Mouse (Mus musculus) forebrain, embryonic 11.5 days (tissue): ENCODE results near the gene Add3. TPM values are rescaled to one million over a fixed set of nuclear protein-coding genes. Genes with fewer than 3 reads are reported as not detected.
"Not testable (repeated sequence)": the region's sequence is repeated elsewhere in the genome, so short reads cannot be mapped to it uniquely, and the experiment has no call there.

Source experiments
- ATAC-seq: fragments of 200-750 bp; cut with Nextera tagmentation; replicated peaks from 2 replicates; pipeline ENCODE4 v1.8.0; 2017; ENCODE audit warnings: moderate TSS enrichment; ENCODE audit not compliant: low FRiP score
- DNase-seq: peaks from one replicate; pipeline ENCODE4 v3.0.0-alpha.2; 2017; ENCODE audit warnings: low spot score
- H3K27ac ChIP-seq: fragments of 300-500 bp; sonication (generic); 2 replicates; pipeline ENCODE4 v1.5.1; 2014; ENCODE audit warnings: low read depth, low read length
- H3K27me3 ChIP-seq: fragments of 300-500 bp; sonication (generic); 2 replicates; pipeline ENCODE4 v1.6.1; 2014; ENCODE audit warnings: mild to moderate bottlenecking, low read length, mixed read lengths; ENCODE audit not compliant: control insufficient read depth, insufficient read depth
- H3K36me3 ChIP-seq: fragments of 300-500 bp; sonication (generic); 2 replicates; pipeline ENCODE4 v1.6.1; 2014; ENCODE audit warnings: mild to moderate bottlenecking, low read length, moderate library complexity, mixed read lengths; ENCODE audit not compliant: control insufficient read depth, insufficient read depth
- H3K4me1 ChIP-seq: fragments of 300-500 bp; sonication (generic); replicated peaks from 2 replicates; pipeline ENCODE4 v1.6.1; 2014; ENCODE audit warnings: low read length, mixed read lengths; ENCODE audit not compliant: control insufficient read depth, insufficient read depth
- H3K4me2 ChIP-seq: fragments of 300-500 bp; sonication (generic); 2 replicates; pipeline ENCODE4 v1.6.1; 2014; ENCODE audit warnings: low read depth, mild to moderate bottlenecking, low read length, moderate library complexity, mixed read lengths; ENCODE audit not compliant: severe bottlenecking
- H3K4me3 ChIP-seq: fragments of 300-500 bp; sonication (generic); 2 replicates; pipeline ENCODE4 v1.5.1; 2014; ENCODE audit warnings: low read depth, low read length
- H3K9ac ChIP-seq: fragments of 300-500 bp; sonication (generic); 2 replicates; pipeline ENCODE4 v1.6.1; 2014; ENCODE audit warnings: low read length
- H3K9me3 ChIP-seq: fragments of 300-500 bp; sonication (generic); 2 replicates; pipeline ENCODE4 v1.6.1; 2016; ENCODE audit warnings: low read length, mixed read lengths; ENCODE audit not compliant: control insufficient read depth
- WGBS: fragments of 180-500 bp; shearing (Covaris S2); extraction: QIAGEN DNeasy Blood & Tissue Kit; methylation state at CpG from one replicate; pipeline ENCODE4 v1.1.7; 2014; 5-methylcytosine and 5-hydroxymethylcytosine counted together
- polyA plus RNA-seq: library from polyadenylated mRNA; unstranded; fragments of >200 nt; fragmentation: Nextera tagmentation; extraction: Ambion mirVana; gene quantifications from 2 replicates; pipeline ENCODE4 v1.2.1, GENCODE M21; 2014

The Add3 gene
- polyA plus RNA-seq, 1 experiment from 2014 or later, result 61.5 TPM

DNA sequence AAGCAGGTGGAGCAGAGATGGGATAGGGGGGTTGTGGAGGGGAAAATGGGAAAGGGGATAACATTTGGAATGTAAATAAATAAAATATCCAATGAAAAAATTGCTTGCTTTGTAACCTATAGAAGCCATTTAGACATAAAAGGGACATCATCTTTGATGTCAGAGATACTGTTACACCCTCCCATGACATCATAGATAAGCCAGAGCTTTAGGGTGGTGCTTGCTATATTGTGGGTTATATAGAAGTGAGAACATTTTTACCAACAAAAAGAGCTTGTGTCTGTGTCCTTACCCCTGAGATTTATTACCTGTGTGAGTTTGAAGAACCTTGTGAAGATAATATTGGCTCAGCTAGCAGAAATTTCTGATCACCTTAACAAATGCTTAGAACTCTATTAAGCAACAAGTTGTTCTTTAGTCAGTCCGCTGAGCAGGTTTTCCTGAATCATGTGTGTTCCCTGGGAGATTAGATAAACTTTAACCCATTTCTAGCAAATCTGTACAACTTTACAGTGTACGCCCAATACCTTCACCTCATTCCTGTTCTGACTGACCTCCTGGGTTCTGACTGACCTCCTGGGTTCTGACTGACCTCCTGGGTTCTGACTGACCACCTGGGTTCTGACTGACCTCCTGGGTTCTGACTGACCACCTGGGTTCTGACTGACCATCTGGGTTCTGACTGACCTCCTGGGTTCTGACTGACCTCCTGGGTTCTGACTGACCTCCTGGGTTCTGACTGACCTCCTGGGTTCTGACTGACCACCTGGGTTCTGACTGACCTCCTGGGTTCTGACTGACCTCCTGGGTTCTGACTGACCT, 85.2 kb downstream of the Add3 start:
- 88% methylated on average over 2 of the region's 2 CpGs for WGBS
- not testable (repeated sequence) for H3K27ac ChIP-seq, ATAC-seq, H3K4me3 ChIP-seq, H3K36me3 ChIP-seq, H3K9ac ChIP-seq, H3K4me1 ChIP-seq, DNase-seq, H3K4me2 ChIP-seq, H3K9me3 ChIP-seq, H3K27me3 ChIP-seq

DNA sequence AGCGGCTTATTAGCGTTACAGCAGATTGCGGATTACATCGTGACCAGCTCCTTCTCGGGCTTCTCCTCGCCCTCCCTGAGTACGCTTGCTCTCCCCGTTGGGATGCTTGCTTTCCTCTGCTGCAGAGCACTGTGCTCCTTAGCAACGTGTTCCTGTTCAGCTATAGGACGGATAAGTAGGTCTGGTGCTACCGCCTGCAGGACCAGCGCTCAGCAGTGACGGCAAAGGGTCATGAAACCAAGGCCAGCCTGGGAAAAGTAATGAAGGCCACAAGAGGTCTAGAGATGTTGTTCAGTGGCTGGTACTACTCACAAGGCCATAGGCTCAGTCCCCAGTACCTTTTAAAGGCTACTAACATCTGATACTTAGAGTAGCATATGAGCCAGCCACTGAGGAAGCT, 86.4 kb downstream of the Add3 start:
- H3K27ac ChIP-seq, result no peak overlapping the region
- no peak for ATAC-seq
- no peak overlapping the region for H3K4me3 ChIP-seq
- no peaks in the 10 kb centered on the region for H3K27me3 ChIP-seq
- H3K36me3 ChIP-seq, result no peaks in the 10 kb centered on the region; the same call in 1 of the 2 replicates
- H3K9me3 ChIP-seq, result no peaks in the 10 kb centered on the region
- 87% methylated on average over 13 of the region's 13 CpGs for WGBS
- H3K4me2 ChIP-seq, result no peak overlapping the region
- DNase-seq, result no peak
- H3K9ac ChIP-seq, result no peak overlapping the region
- H3K4me1 ChIP-seq, result no peaks in the 10 kb centered on the region

DNA sequence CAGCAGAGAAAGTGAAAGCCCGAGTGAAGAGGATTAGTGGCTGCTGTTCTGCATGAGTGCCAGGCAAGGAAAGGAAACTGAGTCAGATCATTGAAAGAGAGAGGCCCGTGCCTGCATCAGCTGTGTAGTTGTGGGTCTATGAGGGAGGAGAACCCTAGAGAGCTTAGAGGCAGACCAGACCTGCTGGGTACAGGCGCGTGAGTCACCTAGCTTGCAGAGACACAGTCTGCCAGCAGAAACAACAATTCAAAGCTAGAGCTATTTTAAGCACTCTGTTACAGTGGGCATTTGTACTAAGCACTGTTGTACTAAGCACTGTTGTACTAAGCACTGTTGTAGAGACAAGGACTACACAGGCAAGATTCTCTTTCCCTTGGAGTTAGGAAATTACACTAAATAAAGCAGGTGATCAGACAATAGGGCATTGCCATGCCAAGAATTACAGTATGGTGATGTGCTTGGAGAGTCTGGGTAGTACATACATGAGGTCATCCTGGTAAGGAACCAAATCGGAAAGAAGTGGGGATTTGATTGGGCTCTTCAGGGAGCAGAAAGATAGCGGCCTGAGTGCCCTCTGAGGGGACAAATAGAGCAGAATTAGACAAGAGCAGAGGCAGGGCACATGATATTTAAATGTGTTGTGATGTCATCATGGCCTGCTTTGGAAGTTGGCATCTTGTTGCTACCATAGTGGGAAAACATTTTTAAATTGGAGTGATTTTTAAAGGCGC, 88.0 kb downstream of the Add3 start:
- Histone ChIP-seq H3K36me3 (peaks cover 2% of the 10 kb centered on the region; the same call in 1 of the 2 replicates), H3K4me1 (no peaks in the 10 kb centered on the region), H3K27me3 (no peaks in the 10 kb centered on the region), H3K9ac (no peak overlapping the region), H3K9me3 (no peaks in the 10 kb centered on the region), H3K4me2 (no peak overlapping the region), H3K4me3 (no peak overlapping the region), H3K27ac (no peak overlapping the region)
- DNase-seq (no peak), ATAC-seq (no peak)
- WGBS, result 88% methylated on average over 7 of the region's 7 CpGs

DNA sequence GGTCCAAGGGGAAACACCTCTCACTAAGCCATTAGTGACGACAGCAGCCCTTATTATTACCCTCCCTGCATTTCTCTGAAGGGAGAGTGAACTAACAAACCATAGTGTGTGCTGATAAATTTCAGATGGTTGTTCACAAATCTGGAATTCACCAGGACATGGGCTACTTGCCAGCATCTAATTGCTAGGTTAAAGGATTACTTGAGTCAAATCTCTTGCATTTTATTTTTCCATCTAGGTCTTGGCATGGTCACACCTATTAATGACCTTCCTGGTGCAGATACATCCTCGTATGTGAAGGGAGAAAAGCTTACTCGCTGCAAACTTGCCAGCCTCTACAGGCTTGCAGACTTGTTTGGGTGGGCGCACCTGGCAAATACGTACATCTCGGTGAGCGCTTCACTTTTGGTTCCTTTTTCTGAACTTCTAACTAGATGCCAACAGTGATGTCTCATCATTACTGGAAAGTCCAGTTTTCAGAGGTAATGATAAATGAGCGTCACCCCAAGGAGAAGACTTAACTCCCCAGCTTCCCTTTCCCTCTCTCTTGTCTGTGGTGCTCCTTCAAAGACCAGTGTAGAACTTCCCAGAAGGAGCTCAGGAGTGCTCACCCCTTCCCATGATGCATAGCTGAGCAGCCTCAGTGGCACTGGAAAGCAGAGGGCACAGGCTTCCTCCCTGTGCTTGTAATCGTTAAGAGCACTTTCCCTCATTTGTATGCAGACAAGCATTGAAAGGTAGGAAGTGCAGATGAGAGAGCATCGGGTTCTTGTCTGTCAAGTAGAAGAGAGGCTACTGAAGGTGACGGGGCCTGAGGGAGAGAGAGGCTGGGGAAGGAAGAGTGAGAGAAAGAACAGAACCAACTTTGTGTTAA, 90.9 kb downstream of the Add3 start:
- Histone ChIP-seq H3K9me3 (no peaks in the 10 kb centered on the region), H3K4me1 (no peaks in the 10 kb centered on the region), H3K4me3 (no peak overlapping the region), H3K4me2 (no peak overlapping the region), H3K9ac (no peak overlapping the region), H3K27me3 (no peaks in the 10 kb centered on the region), H3K36me3 (peaks cover 5% of the 10 kb centered on the region; the same call in 1 of the 2 replicates), H3K27ac (no peak overlapping the region)
- DNase-seq, result no peak
- no peak for ATAC-seq
- 79% methylated on average over 11 of the region's 11 CpGs for WGBS

DNA sequence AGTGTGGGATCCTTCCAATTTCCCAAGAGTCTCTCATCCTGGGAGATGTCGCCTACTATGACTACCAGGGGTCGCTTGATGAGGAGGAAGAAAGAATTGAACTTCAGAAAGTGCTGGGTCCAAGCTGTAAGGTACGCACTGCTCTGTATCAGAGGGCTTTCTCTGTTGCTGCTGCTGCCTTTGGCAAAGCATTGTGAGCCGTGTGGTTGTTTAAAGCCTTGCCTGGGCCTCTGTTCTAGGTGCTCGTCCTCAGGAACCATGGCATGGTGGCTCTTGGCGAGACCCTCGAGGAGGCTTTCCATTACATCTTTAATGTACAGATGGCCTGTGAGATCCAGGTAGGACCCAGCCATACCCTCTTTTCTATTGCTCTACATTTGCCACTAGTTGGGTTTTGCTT, 93.3 kb downstream of the Add3 start:
- WGBS, result 92% methylated on average over 7 of the region's 7 CpGs
- no peak for ATAC-seq
- Histone ChIP-seq H3K4me2 (no peak overlapping the region), H3K36me3 (peaks cover 5% of the 10 kb centered on the region; the same call in 1 of the 2 replicates), H3K9ac (no peak overlapping the region), H3K9me3 (no peaks in the 10 kb centered on the region), H3K27me3 (no peaks in the 10 kb centered on the region), H3K4me3 (no peak overlapping the region), H3K4me1 (no peaks in the 10 kb centered on the region), H3K27ac (no peak overlapping the region)
- DNase-seq, result no peak

DNA sequence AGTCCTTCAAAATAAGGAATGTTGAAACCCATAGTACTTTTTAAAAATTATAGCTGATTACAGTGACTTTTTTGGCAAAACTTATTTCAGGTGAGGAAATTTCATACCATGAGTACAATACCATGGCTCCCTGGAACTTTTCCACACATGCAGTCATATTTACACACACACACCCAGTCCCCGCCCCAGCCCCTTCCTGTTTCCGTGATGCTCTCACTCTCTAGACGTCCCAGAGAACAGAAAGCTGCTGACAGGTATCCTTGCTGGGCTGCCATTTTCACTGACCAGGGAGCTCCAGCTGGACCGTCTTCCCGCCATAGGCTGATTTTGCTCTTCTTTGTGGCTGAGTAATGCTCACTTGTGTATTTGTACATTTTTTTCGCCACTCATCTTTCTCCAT, 101.6 kb downstream of the Add3 start:
- WGBS, result 92% methylated on average over 6 of the region's 6 CpGs
- Histone ChIP-seq H3K36me3 (peaks cover 2% of the 10 kb centered on the region; the same call in 1 of the 2 replicates), H3K4me3 (no peak overlapping the region), H3K9me3 (no peaks in the 10 kb centered on the region), H3K27me3 (no peaks in the 10 kb centered on the region), H3K4me1 (no peaks in the 10 kb centered on the region), H3K4me2 (no peak overlapping the region), H3K27ac (no peak overlapping the region), H3K9ac (no peak overlapping the region)
- ATAC-seq (no peak), DNase-seq (no peak)

DNA sequence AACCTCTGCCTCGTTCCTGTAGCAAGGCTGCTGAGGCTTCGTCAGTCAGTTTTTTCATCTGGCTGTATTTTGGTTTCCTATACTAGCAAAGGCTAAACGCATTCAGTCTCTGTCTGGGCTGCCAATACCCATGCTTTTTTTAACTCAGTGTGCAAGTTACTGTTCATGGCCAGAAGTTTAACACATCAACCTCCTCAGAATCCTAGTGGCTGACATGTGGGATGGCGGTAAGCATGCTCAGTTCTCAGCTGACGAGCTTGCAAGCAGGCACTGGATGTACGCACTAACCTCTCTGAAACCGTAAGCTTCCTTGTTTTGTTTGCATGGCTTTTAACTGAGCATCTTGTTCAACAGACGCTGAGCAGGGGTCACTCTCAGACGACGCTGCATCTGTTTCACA, 103.7 kb downstream of the Add3 start:
- Histone ChIP-seq H3K27ac (no peak overlapping the region), H3K9ac (no peak overlapping the region), H3K4me2 (no peak overlapping the region), H3K4me1 (0 out of 2 replicates have a peak, but pooled peaks cover 3% of the 10 kb centered on the region), H3K9me3 (no peaks in the 10 kb centered on the region), H3K27me3 (no peaks in the 10 kb centered on the region), H3K36me3 (0 out of 2 replicates have a peak, but pooled peaks cover 1% of the 10 kb centered on the region), H3K4me3 (no peak overlapping the region)
- ATAC-seq, result no peak
- WGBS, result 86% methylated on average over 10 of the region's 10 CpGs
- DNase-seq, result no peak

DNA sequence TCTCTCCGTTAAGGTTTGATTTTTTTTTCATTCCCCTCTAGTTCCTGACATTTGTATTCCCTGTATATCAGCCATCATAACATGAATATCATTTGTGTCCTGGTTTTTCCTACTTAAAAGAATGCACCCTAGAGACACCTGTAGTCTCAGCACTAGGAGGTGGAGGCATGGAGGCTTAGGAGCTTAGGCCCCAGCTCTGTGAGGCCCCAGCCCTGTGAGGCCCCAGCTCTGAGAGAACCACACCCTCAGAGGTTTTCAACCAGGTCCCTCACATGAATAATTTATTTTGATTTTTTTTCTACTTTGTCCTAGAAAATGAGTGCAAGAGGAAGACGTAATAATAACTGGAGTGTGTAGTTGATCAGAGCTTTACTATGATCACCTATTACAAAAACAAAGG, 107.3 kb downstream of the Add3 start:
- Histone ChIP-seq H3K27me3 (no peaks in the 10 kb centered on the region), H3K27ac (no peak overlapping the region), H3K4me2 (no peak overlapping the region), H3K4me1 (0 out of 2 replicates have a peak, but pooled peaks cover 3% of the 10 kb centered on the region), H3K36me3 (no peaks in the 10 kb centered on the region), H3K4me3 (no peak overlapping the region), H3K9me3 (no peaks in the 10 kb centered on the region), H3K9ac (no peak overlapping the region)
- DNase-seq (no peak), ATAC-seq (no peak)
- 63% methylated on average over 2 of the region's 2 CpGs for WGBS
